Mouse (Mus musculus): ENCODE data around the gene Slc28a2.
"Not testable (repeated sequence)": the region's sequence is repeated elsewhere in the genome, so short reads cannot be mapped to it uniquely, and the experiment has no call there.

Slc28a2 gene

GRCm38 (mm10) chr2:122426200-122426599, at the start of gene Slc28a2:
Gene Slc28a2 (plus strand): TSS chr2:122426477.
- peak; percentile 33 to 48 for DNase-seq (ENCODE audit: low spot score in 2 of 2)

GRCm38 (mm10) chr2:122377215-122377674, 49.0 kb upstream of the Slc28a2 start:
- DNase-seq (ENCODE audit: low spot score in 2 of 2): peak; percentile 96 to 98

- DNase-seq (ENCODE audit: low spot score in 2 of 2): peak; percentile 71 to 77
Measured at GRCm38 (mm10) chr2:122377751-122378246, 48.5 kb upstream of the Slc28a2 start.

GRCm38 (mm10) chr2:122378421-122379291, 47.6 kb upstream of the Slc28a2 start:
- no peak for DNase-seq (ENCODE audit: low spot score in 2 of 2)

GRCm38 (mm10) chr2:122379292-122379650, 47.0 kb upstream of the Slc28a2 start:
- DNase-seq (ENCODE audit: low spot score in 2 of 2): no peak

GRCm38 (mm10) chr2:122380768-122381311, 45.4 kb upstream of the Slc28a2 start:
- peak; percentile 27 to 52 for DNase-seq (ENCODE audit: low spot score in 2 of 2)

GRCm38 (mm10) chr2:122381329-122382103, 44.8 kb upstream of the Slc28a2 start:
- no peak for DNase-seq (ENCODE audit: low spot score in 2 of 2)

- no peak for DNase-seq (ENCODE audit: low spot score in 2 of 2)
Measured at GRCm38 (mm10) chr2:122382121-122382520, 44.2 kb upstream of the Slc28a2 start.

- DNase-seq (ENCODE audit: low spot score in 2 of 2): no peak
Measured at GRCm38 (mm10) chr2:122385095-122385494, 41.2 kb upstream of the Slc28a2 start.

- DNase-seq (ENCODE audit: low spot score in 2 of 2): not testable (repeated sequence)
Measured at GRCm38 (mm10) chr2:122387135-122387534, 39.1 kb upstream of the Slc28a2 start.

GRCm38 (mm10) chr2:122396150-122396549, 30.1 kb upstream of the Slc28a2 start:
- no peak for DNase-seq (ENCODE audit: low spot score in 2 of 2)

- no peak for DNase-seq (ENCODE audit: low spot score in 2 of 2)
Measured at GRCm38 (mm10) chr2:122407607-122408006, 18.7 kb upstream of the Slc28a2 start.

- peak in 1 of 2 experiments; percentile 18 for DNase-seq (ENCODE audit: low spot score in 2 of 2)
Measured at GRCm38 (mm10) chr2:122408928-122409327, 17.3 kb upstream of the Slc28a2 start.

- not testable (repeated sequence) for DNase-seq (ENCODE audit: low spot score in 2 of 2)
Measured at GRCm38 (mm10) chr2:122426645-122427044, 368 bp downstream of the Slc28a2 start.

- DNase-seq (ENCODE audit: low spot score in 2 of 2): not testable (repeated sequence)
Measured at GRCm38 (mm10) chr2:122438706-122439482, 12.6 kb downstream of the Slc28a2 start.

GRCm38 (mm10) chr2:122440521-122440920, 14.2 kb downstream of the Slc28a2 start:
- DNase-seq (ENCODE audit: low spot score in 2 of 2): peak; percentile 75 to 81

- peak; percentile 3 to 17 for DNase-seq (ENCODE audit: low spot score in 2 of 2)
Measured at GRCm38 (mm10) chr2:122441000-122441933, 15.0 kb downstream of the Slc28a2 start.

- DNase-seq (ENCODE audit: low spot score in 2 of 2): no peak
Measured at GRCm38 (mm10) chr2:122450351-122450750, 24.1 kb downstream of the Slc28a2 start.

- no peak for DNase-seq (ENCODE audit: low spot score in 2 of 2)
Measured at GRCm38 (mm10) chr2:122452426-122452825, 26.1 kb downstream of the Slc28a2 start.

GRCm38 (mm10) chr2:122466901-122467300, 40.6 kb downstream of the Slc28a2 start:
- DNase-seq (ENCODE audit: low spot score in 2 of 2): peak; percentile 7 to 26

Data from spleen, postnatal 36 days (tissue).